Mouse (Mus musculus): ENCODE measurements at regions not wholly inside any gene's neighbourhood (a gene's known extent, or its start where the extent isn't known, plus 50 kb on each side); places are given as distances from the start of the nearest gene placed in this dataset.
A peak's percentile ranks its signal among the peaks of the same experiment; 100 is the strongest.

GRCm38 (mm10) chr15:96521125-96521455, 60.4 kb upstream of the Scaf11 start:
- no peak for DNase-seq (ENCODE audit: low spot score in 2 of 2)

GRCm38 (mm10) chr15:96520412-96521124, 59.9 kb upstream of the Scaf11 start:
- DNase-seq (ENCODE audit: low spot score in 2 of 2): peak; percentile 70 to 93

- no peak for DNase-seq (ENCODE audit: low spot score in 2 of 2)
These were observed 57.5 kb upstream of the Scaf11 start for GRCm38 (mm10) chr15:96518156-96518555.

GRCm38 (mm10) chr15:96515620-96516019, 55.0 kb upstream of the Scaf11 start:
- DNase-seq (ENCODE audit: low spot score in 2 of 2): no peak

GRCm38 (mm10) chr15:96512636-96513035, 52.0 kb upstream of the Scaf11 start:
- DNase-seq (ENCODE audit: low spot score in 2 of 2): no peak
